Mouse (Mus musculus): ENCODE results near the gene Ctf2. TPM values are rescaled to one million over a fixed set of nuclear protein-coding genes. Genes with fewer than 3 reads are reported as not detected.
A peak's percentile ranks its signal among the peaks of the same experiment; 100 is the strongest.

Ctf2 gene
- total RNA-seq, 2 experiments from 2014 or later: not detected

GRCm38 (mm10) chr7:127761026-127761425, 29.1 kb upstream of the Ctf2 start:
- peak; percentile 94 for ATAC-seq (replicated peaks; ENCODE audit: poor library complexity)

DNA sequence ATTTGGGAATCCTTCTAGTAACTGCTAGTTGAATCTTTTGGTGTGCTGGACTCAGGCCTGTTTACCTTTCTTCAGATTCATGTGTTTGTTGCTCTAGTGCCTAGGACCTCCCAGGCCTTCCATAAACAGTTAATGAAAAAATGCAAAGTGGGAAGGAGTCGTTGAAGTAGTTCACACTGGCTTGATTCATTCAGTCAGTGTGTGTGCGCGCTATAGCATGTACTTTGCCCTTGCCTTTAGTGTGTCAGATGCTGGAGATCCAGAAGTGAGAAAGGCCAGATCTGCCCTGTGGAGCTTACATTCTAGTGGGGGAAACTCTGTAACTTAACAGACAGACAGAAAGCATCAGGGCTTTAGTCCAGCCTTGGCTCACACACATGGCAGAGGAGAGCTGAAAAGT, 28.5 kb upstream of the Ctf2 start:
- no peak for ATAC-seq (replicated peaks; ENCODE audit: poor library complexity)

DNA sequence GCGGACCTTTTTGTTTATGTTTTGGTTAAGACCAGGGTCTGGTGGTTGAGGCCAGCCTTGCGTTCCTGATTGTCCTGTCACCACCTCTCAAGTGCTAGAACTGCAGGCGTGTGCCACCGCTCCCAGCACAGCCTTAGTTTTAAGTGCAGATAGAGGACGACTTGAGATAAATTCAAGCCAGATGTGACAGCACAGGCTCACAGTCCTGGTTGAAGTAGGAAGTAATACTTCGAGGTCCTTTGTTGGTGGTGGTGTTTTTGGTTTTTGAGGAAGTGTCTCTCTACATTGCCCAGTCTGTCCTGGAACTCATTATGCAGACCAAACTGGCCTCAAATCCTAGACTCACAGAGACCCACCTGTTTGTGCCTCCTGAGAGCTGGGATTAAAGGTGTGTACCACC, 27.8 kb upstream of the Ctf2 start:
- peak; percentile 62 for ATAC-seq (replicated peaks; ENCODE audit: poor library complexity)

GRCm38 (mm10) chr7:127753741-127754140, 21.8 kb upstream of the Ctf2 start:
- ATAC-seq (replicated peaks; ENCODE audit: poor library complexity): no peak

GRCm38 (mm10) chr7:127753158-127753557, 21.2 kb upstream of the Ctf2 start:
- no peak for ATAC-seq (replicated peaks; ENCODE audit: poor library complexity)

- no peak for ATAC-seq (replicated peaks; ENCODE audit: poor library complexity)
These were observed 20.1 kb upstream of the Ctf2 start for GRCm38 (mm10) chr7:127752069-127752468.

DNA sequence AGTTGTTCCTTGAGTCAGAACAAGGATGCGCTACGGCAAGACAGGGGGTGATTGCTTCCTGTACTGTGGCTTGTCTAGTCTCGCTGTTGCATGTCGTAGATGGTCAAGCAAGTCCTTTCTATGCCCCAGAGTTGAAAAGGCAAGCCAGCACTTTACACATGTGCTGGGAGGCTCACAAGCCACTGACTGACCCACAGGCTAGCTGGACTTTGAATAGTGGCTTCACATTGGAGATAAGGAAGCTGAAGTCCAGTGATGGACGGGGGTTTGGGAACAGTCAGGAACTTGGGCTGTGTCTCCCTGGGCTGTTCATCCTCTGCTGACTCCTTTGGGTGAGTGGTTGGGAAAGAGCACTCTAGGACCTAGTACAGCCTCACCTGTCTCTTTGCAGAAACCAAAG, 19.7 kb upstream of the Ctf2 start:
- ATAC-seq (replicated peaks; ENCODE audit: poor library complexity): no peak

DNA sequence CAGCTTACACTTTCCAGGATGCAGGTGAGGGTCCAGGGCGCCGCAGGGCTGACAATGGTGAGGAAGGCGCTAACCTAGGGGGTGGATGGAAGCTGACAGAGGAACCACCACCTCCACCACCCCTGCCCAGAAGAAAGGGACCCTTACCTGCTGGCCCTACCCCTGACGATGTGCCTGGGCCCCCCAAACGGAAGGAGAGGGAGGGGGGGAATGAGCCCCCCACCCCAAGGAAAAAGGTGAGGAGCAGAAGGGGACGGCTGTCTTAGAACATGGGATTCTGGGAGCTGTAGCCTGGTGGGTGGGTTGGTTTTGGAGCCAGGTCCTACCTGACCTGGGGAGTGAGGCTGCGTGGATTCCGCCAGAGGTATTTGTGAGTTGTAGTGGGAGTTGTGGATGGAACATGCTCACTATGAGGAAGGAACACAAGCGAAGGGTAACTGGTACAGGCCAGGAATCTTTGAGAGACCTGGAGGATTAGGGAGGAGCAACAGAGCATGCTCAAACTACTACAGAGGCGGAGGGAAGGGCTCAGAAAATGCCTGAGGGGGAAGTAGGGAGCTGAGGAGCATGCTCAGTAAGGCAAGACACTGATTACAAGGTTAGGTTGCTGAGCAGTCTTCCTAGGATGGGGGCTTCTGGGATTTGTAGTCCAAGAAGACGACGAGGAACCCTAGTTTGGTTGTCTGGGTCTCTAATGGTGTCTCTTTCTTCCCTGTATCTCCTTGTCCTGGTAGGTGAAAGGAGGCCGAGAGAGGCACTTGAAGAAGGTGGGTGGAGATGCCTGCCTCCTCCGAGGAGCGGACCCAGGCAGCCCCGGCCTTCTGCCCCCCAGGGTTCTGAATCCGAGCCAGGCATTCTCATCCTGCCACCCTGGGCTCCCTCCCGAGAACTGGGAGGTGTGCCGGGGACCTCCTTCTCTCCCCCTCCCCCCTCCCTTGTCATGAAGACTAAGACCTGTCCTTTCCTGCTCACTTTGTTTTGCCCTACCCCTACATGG, 18.5 kb upstream of the Ctf2 start:
- no peak for ATAC-seq (replicated peaks; ENCODE audit: poor library complexity)

DNA sequence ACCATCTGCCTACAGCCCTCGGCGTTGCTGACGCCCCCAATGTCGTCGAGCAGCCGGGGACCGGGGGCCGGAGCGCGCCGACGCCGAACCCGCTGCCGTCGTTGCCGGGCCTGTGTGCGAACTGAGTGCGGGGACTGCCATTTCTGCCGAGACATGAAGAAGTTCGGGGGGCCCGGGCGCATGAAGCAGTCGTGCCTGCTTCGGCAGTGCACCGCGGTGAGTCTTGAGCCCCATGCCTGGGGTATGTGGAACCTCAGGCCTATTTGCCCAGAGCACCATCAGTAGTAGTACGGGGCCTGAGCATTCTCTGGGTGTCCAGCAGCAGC, 16.2 kb upstream of the Ctf2 start:
- ATAC-seq (replicated peaks; ENCODE audit: poor library complexity): no peak

GRCm38 (mm10) chr7:127747559-127748234, 15.7 kb upstream of the Ctf2 start:
- ATAC-seq (replicated peaks; ENCODE audit: poor library complexity): no peak

DNA sequence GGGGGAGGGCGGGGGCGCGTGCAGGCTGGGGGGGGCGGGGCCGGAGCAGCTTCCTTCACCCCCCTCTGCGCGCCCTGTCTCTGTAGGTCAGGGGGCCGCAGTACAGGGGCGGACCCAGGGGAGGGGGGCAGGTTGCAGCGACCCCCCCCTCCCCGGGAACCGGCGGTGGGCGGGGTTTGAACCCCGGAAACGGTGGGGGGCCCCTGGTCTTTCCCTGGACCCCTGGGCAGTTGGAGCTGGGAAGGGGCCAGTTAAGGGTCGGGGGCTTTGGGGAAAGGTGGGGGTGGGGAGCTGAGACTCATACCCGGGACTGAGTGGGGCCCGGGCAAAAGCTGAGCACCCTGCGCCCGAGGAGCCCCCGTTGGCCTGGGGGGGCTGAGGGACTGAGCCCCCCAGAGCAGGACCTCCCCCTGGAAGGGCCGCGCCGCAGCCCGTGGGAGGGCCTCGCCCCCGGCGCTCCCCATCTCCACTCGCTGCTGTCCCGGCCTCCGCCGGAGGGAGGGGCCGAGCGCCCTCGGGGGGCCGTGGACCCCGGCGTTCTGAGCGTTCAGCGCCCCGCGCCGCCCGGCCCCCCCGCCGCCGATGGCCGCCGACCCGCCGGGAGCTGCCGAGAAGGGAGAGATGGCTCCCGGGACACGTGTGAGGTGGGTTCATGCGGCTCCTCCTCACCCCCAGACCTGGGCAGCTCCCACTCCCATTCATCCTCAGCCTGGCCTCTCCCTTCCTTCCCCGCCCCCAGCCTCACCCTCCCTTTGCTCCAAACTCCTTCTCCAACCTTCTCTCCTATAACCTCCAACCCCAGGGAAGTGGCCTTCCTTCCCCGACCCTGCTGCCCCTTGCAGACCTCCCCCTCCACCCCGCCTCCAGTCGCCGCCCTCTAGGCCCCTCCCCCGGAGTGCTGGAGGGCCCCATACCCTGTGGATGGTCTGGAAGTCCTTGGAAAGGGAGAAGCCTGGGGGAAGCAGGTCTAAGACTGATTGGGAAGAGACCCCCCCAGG, 14.8 kb upstream of the Ctf2 start:
- no peak for ATAC-seq (replicated peaks; ENCODE audit: poor library complexity)

DNA sequence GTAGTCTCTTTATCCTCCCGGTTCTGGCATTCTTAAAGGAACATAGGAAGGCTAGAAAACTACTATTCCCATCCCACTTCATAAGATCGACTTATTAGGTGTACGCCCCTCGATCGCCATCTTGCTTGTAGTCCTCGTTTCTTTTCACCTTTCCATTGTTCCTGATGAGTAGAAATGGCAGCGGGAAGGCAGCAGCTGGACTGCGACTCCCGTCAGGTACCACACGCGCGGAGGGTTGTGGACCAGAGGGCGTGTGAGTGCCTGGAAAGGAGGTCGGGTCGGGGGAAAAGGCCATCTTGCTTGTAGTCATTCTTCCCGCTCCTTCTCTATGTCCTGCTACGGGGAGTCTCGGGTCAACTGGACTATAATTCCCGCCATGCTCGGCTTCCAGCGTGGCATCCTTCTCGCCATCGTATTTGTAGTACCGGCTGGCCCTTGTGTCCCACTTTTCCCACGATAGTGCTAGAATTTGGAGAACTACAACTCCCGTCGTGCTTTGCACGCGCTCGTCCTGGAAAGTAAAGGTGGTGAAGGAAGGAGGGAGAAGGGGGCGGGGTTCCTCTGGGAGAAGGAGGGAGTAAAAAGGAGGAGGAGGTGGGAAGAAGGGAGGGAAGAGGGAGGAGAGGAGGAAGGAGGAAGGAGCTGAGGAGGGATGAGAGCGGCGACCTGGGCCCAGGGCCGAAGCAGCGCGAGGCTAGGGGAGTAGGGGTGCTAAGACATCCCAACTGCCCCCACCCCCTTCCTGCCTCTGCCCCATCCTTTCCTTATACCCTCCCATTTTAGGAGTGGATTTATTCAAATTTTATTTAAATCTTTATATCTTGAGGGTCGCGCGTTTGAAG, 13.9 kb upstream of the Ctf2 start:
- peak; percentile 63 for ATAC-seq (replicated peaks; ENCODE audit: poor library complexity)

- ATAC-seq (replicated peaks; ENCODE audit: poor library complexity): peak; percentile 81
These were observed 13.3 kb upstream of the Ctf2 start for GRCm38 (mm10) chr7:127745251-127745651.

DNA sequence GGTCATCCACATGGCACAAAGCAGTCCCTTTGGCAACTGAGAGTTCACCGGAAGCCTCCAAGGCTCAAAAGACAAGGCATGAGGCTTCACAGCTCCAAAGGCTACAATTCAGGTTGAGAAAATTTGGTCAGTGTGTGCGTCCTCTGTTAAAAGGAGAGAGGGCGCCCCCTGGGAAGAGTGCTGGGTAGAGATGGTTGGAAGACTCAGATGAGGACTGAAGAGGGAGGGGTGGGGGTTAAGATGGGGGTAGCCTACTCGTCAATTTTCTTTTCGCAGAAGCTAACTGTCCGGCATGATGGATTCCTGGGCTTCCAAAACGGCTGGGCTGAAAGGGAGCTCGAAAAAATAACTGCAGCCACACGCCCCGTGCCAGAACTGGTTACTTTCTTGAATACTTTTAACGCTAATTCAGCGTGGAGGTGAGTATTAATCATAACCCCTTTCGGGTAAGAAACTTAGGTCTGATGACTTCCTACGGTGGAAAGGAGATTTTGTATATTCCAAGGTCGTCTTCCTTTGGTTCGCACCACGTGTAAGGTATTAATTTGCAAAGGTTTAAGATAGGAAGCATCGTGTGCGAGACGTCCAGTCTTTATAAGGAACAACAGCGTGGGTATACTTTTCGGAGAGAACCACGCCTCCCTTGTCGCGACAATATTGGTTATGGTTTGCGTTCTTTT, 12.5 kb upstream of the Ctf2 start, which contains the start of gene Fbxl19:
Gene Fbxl19 (plus strand): TSS at position 178 of the 680 bp plus-strand sequence.
- peak; percentile 49 for ATAC-seq (replicated peaks; ENCODE audit: poor library complexity)

DNA sequence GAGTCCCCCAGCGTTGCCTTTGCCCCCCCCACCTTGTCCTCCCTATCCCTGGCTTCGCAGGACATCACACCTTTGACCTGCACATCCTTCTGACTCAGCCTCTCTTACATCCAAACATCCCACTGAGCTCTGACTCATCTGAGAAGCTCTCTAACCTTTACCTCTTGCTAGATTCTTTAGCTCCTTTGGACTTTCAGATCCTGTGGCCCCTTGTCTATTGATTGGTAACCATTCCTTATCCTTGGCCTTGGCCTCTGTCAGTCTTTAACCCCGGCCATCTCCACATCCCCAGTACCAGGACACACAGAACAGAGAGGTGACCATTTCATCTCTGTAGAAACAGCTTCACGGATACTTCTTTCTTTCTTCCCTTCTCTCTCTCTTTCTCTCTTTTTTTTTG, 1.8 kb downstream of the Ctf2 start:
- no peak for ATAC-seq (replicated peaks; ENCODE audit: poor library complexity)

GRCm38 (mm10) chr7:127727898-127728297, 4.1 kb downstream of the Ctf2 start:
- ATAC-seq (replicated peaks; ENCODE audit: poor library complexity): peak; percentile 64

DNA sequence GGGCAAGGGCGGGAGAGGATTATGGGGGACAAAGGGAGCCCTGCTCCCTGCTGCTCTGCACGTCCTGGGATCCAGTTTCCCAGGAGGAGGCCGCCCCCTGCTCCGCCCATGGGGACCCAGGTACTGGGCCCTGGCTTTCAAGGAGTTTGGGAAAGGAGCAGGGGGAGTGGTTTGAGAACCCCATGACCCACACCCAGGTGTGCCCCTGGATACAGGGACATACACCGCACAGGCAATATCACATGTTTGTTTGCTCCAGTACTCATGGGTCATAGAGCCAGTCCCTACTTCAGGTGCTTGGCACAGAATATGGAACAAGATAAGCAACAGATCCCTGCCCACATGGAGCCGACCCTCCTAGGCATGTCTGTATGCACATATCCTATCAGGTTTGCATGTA, 6.0 kb downstream of the Ctf2 start:
- ATAC-seq (replicated peaks; ENCODE audit: poor library complexity): no peak

DNA sequence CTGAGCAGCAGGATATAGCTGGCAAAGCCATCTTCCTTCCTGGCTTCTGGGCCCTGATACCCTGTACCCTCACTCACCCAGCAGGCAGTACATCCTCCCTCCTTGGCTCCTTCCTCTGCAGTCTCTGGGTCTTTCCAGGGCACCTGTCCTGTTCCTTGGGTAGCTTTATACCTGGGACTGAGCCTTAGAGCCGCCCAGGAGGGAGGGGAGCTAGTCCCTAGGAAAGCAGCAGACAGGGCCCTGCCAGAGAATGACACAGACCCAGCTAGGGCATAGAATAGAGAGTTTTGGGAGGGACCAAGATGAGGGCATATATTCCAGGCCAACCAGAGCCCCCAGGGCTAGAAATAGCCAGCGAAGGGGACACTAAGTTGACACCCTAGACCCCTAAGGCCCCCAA, 6.5 kb downstream of the Ctf2 start:
- no peak for ATAC-seq (replicated peaks; ENCODE audit: poor library complexity)

DNA sequence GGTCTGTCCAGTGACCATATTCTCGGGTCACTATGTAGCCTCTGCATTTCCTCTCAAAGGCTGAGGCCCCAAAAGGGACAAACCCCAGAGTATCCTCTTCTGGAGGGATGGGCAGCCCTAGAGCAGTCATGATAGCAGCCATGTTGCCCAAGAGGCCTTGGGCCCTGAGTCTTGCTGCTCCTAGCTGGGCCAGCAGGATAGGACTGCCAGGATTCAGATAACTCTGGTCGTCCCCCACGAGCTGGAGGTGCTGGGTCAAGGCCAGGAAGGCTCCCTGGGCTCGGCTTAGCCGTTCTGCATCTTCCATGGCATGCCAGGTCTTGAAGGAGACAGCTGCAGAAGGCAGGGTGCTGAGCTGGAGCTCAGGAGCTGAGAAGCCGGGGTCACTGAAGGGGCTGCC, 12.7 kb downstream of the Ctf2 start:
- no peak for ATAC-seq (replicated peaks; ENCODE audit: poor library complexity)

All from megakaryocyte progenitor cell, adult 5-6 weeks (primary cell).